Mouse (Mus musculus) adrenal gland, postnatal 25 days (tissue): ENCODE results near the gene Syt2. TPM values are rescaled to one million over a fixed set of nuclear protein-coding genes. Genes with fewer than 3 reads are reported as not detected.

Experiments used
- DNase-seq: peaks from one replicate; pipeline ENCODE4 v3.0.0; 2021; ENCODE audit warnings: mixed read lengths
- total RNA-seq: library from RNA; stranded (reverse); gene quantifications from 2 replicates; pipeline ENCODE4 v1.2.3, GENCODE M21; 2021

The Syt2 gene
- total RNA-seq, 1 experiment from 2014 or later = 0.18 TPM

DNA sequence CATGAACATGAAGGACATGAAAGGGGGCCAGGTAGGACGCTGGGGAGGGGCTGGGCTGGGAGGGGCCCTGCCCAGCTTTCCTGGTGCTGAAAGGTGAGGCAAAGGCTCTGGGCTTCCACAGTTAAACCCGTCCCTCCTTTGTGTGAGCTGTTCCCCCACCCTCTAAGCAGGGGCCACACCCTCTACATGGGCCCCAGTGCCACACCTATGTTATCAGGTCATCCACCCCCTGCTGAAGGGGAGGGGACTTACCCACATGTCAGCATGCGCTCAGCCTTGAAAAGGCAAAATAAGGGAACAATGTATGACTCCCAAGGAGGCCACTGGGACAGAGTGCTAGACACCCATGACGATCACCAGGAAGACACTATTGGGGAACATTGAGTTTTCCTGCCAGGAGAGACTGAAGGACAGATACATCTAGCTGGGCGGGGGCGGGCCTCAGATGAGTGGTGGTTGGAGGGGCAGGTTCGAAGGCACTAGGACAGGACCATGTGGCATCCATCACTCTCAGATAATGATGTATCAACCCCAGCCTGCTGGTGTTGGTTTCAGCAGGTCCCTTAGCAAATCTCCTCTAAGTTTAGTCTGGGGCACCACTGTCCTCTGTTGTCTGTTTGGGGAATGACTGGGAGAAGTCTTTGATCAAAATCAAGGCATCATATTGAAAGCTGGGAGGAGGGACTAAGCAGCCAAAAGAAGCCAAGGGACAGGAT is 95.6 kb downstream of the Syt2 start:
- DNase-seq = no peak

DNA sequence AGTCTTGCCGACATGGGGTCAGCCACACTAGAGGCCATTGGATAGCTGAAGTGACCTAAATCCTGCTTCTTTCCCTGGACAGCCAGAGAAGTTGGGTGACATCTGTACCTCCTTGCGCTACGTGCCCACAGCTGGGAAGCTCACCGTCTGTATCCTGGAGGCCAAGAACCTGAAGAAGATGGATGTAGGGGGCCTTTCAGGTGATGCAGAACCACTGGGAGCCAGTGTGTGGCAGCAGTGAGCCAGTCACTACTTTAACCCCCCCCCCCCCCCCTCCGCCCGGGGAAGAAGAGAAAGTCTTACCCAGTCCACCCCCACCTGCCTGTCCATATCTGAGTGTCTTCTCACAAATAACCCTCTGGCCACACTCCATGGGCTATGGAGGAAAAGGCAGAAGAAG is 99.2 kb downstream of the Syt2 start:
- DNase-seq = no peak

DNA sequence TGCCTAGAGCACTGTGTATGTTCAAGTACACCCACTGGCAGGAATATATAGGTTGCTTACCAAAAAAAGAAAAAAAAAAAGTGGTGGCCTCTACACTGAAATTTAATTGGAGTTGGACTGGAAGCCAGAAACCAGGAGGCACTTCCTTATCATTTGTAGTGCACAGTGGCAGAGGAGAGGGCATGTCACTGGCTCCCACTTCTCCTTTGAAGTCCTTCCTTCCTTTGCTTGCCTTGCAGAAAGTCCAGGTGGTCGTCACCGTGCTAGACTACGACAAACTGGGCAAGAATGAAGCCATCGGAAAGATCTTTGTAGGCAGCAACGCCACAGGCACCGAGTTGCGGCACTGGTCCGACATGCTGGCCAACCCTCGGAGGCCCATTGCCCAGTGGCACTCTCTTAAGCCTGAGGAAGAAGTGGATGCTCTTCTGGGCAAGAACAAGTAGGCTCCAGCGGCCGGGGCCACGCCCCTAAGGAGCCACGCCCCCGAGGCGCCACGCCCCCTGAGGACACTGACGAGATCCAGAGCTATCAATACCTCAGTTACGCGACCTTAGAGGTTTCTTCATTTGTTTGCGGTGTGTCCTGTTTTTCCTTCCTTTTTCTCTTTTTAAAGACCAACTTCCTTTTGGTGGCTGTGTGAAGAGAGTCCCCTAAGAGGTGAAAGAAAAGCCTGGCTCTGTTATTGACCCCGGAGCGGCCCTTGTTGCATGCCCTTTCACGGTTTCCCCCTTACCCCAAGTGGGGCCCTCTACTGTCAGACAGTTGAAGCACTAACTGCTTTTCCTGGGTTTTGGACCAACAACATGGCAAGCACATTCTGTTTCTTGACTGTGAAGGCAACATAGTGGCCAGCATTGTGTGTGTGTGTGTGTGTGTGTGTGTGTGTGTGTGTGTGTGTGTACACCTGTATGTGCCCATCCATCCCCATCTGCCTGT is 101.0 kb downstream of the Syt2 start:
- peak; percentile 56 for DNase-seq

DNA sequence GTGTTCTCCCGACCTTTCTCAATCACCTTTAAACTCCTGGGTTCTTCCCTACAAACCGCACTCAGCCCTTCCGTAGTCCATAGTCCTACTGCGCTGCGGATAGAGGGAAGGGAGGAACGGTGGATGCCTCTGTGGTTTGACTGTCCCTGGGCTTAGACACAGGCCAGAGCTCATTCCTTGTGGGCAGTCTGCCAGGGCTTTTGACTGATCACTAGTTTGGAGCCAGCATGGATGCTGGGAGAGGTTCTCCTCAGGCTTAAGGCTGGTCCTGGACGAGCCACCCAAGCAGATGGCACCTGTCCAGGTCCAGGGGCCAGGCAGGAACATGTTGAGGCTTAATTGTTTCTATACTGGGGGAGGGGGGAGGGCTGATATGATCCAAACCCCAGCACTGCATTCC is 103.4 kb downstream of the Syt2 start:
- DNase-seq = peak; percentile 55

DNA sequence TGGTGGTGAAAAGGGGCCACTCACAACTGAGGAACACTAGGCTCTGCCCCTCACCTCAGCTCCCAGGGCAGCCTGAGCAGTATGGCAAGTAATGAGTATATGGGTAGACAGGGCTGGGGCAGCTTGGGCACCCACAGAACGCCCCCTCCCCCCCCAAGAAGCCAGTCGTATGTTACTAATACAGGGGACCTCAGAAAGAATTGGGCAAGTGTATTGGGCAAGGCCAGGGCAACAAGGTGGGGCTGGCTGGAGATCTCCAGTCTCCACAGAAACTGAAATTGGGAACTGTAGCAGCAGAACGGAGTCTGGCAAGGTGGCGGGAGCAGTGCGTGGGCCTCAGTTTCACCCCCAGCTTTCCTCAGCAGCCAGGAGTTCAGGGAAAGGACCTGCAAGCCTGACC is 106.0 kb downstream of the Syt2 start:
- DNase-seq = no peak

DNA sequence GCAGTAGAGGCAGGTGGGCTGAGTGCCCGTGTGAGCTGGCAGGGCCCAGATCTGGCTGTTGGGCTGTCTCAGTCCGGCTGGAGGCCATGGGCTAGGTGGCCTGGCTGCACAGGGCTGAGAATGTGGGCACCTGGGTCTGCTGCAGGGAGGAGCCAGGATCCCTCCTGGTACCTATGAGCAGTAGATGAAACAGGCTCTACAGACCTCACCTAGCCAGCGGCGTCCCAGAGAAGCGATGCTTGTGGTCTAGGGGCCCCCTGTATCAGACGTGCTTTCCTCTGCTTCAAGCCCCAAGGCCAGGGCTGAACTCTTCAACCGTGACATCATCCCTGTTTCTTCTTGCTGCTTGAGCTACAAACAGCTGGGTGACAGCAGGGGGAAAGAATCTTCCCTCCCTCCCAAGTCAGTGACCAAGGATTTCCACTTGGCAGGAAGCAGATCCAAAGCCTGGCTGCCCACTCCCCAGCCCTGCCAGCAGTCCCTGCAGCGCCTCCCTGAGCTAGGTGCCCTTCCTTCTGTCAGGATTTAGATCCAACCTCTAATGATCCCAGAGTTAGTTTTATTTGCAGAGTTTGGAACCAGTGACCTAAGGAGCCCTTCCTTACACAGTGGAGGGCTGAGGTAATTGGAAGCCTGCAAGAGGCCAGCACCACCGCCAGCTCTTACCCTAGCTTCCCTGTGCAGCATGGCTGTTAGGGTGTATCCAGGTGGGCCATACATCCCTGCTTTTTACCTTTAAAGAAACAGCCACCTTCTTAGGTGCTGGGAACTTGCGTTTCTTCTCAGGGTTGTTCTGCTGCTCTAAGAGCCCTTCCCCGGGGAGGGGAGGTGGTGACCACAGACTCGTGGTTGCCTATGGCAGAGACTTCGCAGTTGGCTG is 107.5 kb downstream of the Syt2 start:
- DNase-seq = peak; percentile 28

DNA sequence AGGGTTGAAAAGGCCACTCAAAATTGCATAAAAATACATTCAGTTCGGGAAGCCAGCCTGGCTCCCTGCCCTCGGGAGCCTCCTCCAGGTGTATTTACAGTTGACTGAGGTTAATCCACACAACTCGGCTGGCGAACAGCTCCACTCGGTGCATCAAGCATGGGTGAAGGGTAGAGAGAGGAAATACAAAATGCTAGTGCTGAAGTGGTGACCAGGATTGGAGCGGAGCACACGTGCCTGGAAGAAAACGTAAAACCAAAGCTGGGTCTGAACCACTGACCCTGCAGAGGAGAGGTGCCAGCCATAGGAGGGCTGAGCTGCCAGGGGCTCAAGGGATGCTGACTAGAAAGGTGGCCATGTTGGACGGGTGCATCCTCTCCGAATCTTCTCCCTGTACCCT is 108.3 kb downstream of the Syt2 start:
- no peak for DNase-seq

DNA sequence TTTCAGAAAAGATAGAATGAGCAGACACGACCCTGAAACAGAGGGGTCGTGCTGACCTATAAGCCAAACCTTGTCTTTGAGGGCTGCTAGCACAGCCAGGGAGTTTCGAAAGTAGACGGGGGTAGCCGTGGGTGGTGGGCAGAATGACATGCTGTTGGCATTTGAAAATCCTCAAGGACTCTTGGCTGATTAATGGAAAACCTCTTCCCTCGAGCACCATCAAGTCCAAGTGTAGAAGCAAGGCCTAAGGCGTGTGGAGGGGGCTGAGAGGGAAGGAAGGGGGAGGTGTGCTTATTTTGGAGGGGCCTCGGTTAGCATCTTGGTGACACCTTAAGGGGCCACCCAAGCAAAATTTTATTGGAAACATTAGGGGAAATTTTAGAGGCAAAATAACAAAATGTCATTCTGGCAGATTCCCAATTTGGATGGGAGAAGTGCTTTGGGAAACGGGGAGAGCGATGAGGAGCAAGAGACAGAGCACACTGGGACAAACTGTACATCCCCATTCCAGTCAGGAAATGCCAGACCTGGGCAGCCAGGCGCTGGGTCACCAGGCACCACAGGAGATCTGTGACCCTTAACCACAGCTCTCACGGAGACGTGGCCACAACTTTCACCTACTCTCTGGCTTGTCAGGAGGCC is 109.2 kb downstream of the Syt2 start:
- DNase-seq = peak; percentile 26

DNA sequence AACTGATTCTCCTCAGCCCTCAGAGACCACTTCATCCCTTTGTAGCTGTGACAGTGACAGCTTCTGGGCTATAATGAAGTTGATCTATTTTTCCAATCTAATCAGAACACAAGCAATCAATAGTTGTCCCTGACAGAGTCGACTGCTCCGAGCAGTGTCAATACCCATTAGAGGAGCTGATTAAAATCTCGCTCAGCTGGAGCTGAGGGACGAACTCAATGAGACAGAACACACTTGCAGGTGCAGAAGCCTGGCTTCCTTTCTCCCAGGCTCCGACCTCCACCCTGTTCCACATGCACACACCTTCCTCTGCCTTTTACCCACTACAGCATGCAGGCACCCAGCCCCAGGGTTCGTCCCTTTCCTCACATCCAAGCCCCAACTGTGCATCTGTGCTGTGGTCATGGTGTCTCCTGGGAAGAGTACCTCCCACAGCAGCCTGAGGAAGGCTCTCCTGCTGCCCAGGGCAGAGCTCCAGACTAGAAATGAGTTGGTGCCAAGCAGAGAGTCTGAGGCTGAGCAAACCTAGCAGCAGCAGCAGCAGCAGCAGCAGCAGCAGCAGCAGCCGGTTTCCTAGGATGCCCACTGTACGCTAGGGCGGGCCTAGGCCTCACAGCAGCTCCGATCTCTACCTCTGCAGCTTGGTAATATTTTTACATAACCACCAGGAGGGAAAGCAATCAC is 109.9 kb downstream of the Syt2 start:
- no peak for DNase-seq

DNA sequence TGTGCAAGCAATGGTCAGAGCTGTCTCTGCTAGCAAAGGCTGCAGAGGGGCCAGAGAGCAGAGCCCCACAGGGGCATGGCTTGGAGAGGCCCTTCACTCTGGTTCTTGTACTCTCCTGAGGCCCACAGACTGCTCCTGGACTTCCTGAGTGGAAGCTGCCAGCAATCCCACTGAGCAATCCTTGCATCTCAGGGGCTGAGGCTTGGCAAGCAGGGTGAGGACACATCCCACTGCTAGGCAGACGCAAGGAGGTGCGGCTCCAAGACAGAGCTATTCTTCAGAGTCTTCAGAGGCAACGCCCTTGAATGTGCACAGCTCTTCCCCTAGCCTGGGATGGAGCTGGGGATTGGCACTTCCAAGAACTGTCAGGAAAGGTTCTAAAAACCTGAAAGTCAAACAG is 110.8 kb downstream of the Syt2 start:
- no peak for DNase-seq

DNA sequence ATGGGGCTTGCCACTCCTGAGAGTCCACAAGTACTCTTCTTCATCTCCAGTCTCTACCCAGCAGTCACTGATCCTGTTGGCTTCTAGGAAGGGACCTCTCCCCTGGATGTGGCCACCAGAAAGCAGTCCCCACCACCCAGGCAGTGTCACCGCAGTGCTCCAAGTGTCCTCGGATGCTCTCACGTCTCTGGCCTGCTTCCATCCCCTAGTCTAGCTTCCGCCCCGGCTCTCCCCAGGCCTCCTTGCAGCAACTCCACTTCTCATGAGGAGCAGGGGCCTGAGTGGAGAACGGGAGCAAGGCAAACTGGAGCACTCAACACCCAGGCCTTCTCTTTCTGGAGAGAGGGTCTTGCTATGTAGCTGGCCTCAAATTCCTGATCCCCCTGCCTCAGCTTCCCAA is 112.7 kb downstream of the Syt2 start:
- no peak for DNase-seq

DNA sequence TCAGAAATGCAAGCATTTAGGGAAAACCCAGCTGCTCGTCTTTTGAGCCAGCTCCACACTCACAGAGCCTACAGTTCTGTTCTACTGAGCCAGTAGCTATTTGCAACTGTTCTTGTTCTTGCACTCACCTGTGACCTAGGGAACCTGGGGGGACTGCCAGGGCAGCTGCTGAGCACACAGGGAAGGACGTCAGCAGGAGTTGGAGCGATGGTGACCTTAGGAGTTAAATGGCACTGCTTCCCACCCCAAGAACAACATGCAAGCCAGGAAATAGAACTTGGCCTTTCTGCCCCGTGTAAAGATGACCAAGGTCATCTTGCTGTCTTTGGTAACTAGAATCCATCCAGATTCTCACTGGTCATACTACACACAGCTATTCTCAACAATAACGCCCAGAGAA is 114.2 kb downstream of the Syt2 start:
- no peak for DNase-seq

DNA sequence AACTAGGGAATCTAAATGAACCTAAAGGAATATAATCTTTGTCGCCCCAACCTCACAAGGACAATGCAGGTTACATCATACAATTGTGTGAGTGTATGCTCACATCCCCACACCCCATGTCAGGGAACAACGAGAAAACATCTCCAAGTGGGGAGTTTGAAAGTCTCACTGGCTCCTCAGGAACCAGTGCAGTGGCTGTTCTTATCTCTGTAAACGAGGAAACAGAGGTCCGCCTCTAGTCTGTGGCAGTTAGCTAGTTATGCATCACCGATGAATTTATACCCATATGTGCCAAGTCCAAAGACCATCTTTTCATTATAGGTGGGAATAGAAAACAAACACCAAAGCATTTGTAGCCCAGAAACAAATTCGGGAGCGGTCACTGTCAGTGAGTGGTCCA is 115.1 kb downstream of the Syt2 start:
- DNase-seq = no peak

DNA sequence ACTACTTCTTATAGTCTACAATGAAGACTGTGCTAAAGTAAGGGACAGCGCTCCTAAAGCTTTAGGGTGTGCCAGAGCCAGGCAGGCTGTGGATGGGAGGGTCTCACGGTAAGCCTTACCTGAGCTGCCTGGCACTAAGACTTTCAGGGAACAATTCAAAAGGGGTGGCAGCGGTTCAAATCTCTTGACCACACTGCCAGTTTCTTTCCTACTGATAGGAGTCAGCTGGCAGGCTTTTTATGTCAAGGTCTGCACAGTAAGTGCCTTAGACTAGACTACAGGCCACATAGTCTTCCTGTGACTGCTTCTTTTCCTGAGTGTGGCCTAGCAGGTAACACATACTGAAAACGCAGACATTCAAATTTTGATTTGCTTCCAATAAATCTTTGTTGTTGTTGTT is 116.8 kb downstream of the Syt2 start:
- DNase-seq = no peak

DNA sequence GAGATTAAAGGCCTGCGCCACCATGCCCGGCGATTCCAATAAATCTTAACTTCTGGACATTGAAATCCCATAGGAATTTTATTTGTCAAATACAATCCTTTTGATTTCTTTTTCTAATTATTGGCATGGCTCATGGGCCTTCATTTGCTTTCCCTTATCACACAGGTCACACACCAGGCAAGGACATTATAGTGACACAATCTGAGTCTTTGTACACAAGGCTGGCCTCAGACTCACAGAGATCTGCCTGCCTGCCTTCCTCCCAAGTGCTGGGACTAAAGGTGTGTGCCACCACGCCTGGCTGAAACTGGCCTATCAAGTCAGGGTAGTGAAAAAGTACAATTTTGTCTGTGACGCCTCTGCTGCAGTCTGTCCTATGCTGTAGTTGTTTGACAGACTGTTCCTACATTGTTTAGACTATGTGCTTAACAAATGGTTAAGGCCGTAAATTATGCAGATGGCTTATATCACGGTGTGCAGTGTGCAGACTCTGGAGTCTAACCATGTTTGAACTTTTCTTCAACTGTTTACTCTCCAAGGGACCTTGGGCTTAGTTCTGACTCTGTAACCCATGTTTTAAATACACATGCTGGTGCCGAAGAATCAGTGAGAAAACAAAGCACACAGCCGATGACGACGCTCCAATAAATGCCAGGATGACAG is 117.4 kb downstream of the Syt2 start:
- DNase-seq = no peak

DNA sequence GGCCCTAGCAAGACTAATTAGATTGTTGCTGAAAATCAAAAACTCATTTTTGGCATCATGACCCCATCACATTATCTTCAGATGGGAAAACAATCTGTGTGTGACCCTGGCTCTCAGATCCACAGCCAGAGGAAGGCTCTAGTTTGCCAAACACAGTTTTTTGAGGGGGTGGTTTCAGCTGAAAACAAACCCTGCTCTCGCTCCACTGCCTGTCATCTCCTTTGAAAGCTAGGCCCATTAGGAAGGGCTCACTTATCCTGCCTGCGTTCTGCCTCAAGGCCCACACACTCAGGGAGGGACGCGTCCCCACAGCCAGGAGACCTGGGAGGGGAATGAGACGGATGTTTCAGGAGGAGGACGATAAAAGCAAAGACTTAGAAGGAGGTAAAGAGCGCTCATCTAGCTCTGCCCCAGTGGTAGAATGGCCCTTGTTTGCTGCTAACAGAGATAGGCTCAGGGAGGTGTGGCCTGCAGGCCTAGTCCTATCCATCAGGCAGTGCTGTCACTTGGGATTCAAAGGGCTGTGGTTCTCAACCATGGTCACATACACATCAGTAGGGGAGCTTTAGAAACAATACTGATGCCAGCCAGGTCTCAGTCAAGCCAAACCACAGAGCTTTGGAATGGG is 118.5 kb downstream of the Syt2 start:
- no peak for DNase-seq

DNA sequence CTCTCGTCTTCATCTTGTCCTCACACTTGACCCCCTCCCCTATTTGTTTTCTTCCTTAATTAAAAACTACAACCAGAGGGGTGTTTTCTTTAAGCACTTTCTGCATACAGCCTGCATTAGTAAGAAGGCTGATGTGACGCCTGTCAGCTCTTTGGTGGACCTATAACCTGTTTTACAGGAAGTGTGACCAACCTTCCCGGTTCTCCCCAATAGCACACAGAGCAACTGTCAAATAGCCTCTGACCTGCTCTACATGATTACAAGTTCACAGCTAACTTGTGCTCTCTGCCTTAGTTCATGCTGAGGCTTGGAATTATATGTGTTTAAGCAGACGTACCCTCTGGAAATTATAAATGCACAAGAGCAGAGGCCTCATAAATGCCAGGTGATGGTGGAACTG is 120.0 kb downstream of the Syt2 start:
- DNase-seq = no peak

DNA sequence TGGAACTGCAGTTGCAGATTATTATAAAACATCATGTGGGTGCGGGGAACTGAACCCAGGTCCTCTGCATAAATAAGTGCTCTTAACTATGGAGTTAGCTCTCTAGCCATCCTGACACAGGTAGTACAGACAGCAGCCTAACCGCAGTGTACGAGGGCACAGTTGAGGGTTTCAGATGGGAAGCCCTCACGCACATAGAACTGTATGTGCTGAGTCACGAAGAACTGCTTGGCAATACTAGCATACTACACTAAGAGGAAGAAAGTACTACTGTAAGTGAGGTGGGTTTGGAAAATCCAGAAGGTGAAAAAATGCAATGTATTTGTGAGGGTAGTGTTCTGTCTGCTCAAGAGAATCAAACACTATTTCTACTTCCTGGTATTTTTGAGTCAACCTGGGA is 123.8 kb downstream of the Syt2 start:
- DNase-seq = no peak

DNA sequence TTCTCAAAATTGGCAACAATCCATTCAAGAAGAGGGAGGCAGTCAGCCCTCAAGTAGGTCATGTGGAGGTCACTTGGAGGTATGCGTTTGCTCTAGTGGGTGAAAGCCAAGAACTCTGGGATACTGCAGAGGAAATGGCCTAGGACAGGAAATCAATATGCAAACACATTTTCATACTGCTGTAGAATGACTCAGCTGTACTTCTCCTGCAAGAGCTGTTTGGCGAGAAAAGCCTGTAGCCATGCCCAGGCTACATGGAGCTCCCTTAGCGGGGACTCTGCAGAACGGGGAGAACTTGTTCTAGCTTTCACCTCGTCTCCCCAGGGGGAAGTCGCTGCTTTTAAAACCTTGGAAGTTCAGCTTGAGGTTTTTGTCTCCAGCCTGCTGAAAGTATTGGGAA is 124.9 kb downstream of the Syt2 start:
- no peak for DNase-seq

DNA sequence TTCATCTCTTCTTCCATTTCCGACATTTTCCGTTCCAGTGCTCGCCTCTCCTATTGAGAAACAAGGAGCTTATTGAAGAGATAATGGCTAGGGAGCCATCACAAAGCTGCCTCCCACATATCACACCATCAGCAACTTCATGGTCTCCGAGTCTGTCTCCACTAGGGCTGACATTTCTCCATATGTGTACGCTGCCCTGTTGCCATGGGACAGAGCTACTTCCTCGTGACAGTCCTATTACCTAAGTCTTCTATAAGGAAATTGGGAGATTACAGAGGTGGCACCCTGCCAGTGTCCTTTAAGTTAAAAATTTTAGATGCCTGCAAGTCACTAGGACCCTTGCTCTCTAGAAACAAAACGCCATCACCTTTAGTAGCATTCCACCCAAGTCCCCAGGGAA is 125.5 kb downstream of the Syt2 start:
- DNase-seq = no peak

DNA sequence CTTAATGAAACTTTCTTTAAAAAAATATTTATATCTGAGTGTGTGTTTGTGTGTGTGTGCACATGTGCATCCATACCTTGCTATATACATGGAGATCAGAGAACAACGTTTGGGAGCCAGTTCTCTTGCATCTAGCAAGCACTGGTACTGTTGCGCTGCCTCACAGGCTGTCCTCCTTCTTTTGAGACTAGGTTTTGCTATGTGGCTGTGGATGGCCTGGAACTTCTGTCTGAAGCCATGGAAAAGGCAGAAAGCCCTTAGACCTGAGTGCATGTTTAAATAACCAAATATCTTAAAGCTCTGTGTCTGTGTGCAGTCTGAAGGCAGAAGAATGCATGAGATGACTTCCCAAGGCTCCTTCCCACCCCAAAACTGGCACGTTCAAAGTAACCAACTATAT is 126.3 kb downstream of the Syt2 start:
- DNase-seq = no peak
